Mouse (Mus musculus) liver, postnatal 0 days (tissue): ENCODE data around the gene Slc25a44. TPM values are rescaled to one million over a fixed set of nuclear protein-coding genes. Genes with fewer than 3 reads are reported as not detected.
A peak's percentile ranks its signal among the peaks of the same experiment; 100 is the strongest.
"Not testable (repeated sequence)": the region's sequence is repeated elsewhere in the genome, so short reads cannot be mapped to it uniquely, and the experiment has no call there.

ENCODE experiments used
- ATAC-seq: fragments of 200-750 bp; cut with Nextera tagmentation; 2 replicates; pipeline ENCODE4 v1.8.0; 2017; ENCODE audit warnings: mild to moderate bottlenecking, moderate library complexity
- DNase-seq: peaks from one replicate; pipeline ENCODE4 v3.0.0-alpha.2; 2016
- H3K27ac ChIP-seq: fragments of 300-500 bp; sonication (generic); 2 replicates; pipeline ENCODE4 v1.5.1; 2014; ENCODE audit warnings: antibody characterized with exemption, moderate library complexity, mild to moderate bottlenecking, low read depth
- H3K27me3 ChIP-seq: fragments of 300-500 bp; sonication (generic); 2 replicates; pipeline ENCODE4 v1.6.1; 2014; ENCODE audit warnings: low read length, control low read depth, mixed read lengths; ENCODE audit not compliant: insufficient read depth
- H3K36me3 ChIP-seq: fragments of 300-500 bp; sonication (generic); replicated peaks from 2 replicates; pipeline ENCODE4 v1.6.1; 2014; ENCODE audit warnings: mild to moderate bottlenecking, control low read depth, low read length, moderate library complexity, mixed read lengths; ENCODE audit not compliant: insufficient read depth
- H3K4me1 ChIP-seq: fragments of 300-500 bp; sonication (generic); 2 replicates; pipeline ENCODE4 v1.6.1; 2014; ENCODE audit warnings: antibody characterized with exemption, mild to moderate bottlenecking, control low read depth; ENCODE audit not compliant: insufficient read depth
- H3K4me2 ChIP-seq: fragments of 300-500 bp; sonication (generic); 2 replicates; pipeline ENCODE4 v1.6.1; 2014; ENCODE audit warnings: low read depth, mild to moderate bottlenecking, low read length, moderate library complexity, mixed read lengths
- H3K4me3 ChIP-seq: fragments of 300-500 bp; sonication (generic); 2 replicates; pipeline ENCODE4 v1.5.1; 2014; ENCODE audit warnings: low read depth, low read length
- H3K9ac ChIP-seq: fragments of 300-500 bp; sonication (generic); replicated peaks from 2 replicates; pipeline ENCODE4 v1.6.1; 2014; ENCODE audit warnings: mild to moderate bottlenecking, moderate library complexity
- H3K9me3 ChIP-seq: fragments of 300-500 bp; sonication (generic); 2 replicates; pipeline ENCODE4 v1.6.1; 2016; ENCODE audit warnings: mild to moderate bottlenecking, control low read depth, low read length, mixed read lengths
- CTCF ChIP-seq: sonication (generic); IDR thresholded peaks from 2 replicates; pipeline ENCODE4 v1.5.1; 2016; ENCODE audit warnings: antibody characterized with exemption, low read depth
- EP300 ChIP-seq: IDR thresholded peaks from 2 replicates; pipeline ENCODE4 v1.6.1; 2016; ENCODE audit warnings: antibody characterized with exemption, low read depth, mild to moderate bottlenecking
- WGBS: fragments of 180-500 bp; shearing (Covaris S2); extraction: QIAGEN DNeasy Blood & Tissue Kit; methylation state at CpG from one replicate; pipeline ENCODE4 v1.1.7; 2014; ENCODE audit not compliant: insufficient replicate concordance; 5-methylcytosine and 5-hydroxymethylcytosine counted together
- polyA plus RNA-seq: library from polyadenylated mRNA; unstranded; fragments of >200 nt; fragmentation: Nextera tagmentation; extraction: Ambion mirVana; gene quantifications from 2 replicates; pipeline ENCODE4 v1.2.1, GENCODE M21; 2015

The Slc25a44 gene
- polyA plus RNA-seq, 1 experiment from 2014 or later = 9.0 TPM

DNA sequence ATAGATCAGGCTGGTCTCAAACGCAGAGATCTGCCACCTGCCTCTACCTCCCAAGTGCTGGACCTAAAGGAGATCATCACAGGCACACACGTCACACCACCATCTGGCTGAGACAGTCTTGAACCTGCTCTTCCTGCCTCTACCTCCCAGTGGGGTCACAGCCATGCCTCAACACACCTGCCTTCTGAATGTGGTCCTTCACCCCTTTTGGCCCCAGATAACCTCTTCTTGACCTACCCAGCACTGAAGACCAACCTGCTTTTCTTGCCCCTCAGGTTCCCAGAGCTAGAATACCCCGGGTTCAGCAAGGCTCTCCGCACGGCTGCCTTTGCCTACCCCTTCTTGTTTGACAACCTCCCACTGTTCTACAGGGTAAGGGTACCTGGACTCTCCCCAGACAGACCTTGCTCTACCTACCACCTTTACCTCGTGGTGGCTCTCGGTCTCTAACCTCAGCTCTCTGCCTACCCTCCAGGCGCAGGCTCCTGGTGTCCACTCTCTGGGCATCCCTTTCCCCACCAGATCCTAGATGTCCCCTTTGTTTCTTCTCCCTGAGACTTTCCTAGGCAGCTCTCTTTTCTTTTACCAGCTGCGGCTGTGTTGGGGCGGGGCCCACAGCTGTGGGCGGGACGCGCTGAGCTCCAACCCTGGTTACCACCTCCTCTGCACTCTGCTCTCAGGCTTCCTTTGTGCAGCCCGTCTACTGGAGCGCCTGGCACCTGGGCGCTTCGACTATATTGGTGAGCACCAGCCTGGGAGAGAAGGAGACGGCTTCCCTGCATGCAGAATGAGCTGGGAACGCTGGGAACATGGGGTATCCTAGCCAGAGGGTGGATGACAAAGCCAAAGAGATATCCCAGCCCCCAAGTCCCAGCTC lies 49.0 kb downstream of the Slc25a44 start:
- ATAC-seq (peak; percentile 85), DNase-seq (peak; percentile 58)
- H3K4me3 ChIP-seq, H3K4me2 ChIP-seq, H3K27me3 ChIP-seq, H3K36me3 ChIP-seq, H3K27ac ChIP-seq, H3K9me3 ChIP-seq, H3K4me1 ChIP-seq, H3K9ac ChIP-seq: not testable (repeated sequence)
- WGBS = 9% methylated on average over 17 of the region's 19 CpGs

DNA sequence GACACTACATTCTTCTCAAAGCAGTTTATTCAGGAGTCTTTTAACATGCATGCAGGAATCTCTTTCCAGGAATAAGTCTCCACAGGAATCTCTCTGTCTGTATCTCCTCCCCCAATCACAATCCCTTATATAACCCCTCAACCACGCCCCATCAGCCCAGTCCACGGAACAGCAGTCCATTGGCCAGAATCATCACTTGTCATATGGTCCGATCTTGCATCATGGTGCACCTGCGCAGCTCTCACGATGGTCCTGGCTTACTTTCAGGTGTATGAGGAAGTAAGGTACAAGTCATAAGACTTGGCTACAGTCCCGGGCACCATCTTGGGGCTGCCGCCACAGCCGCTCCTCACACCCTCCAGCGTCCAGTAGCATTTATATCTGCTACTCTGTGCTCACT lies 52.3 kb downstream of the Slc25a44 start, which contains the start of gene Bglap3:
Bglap3 (minus strand) TSS at position 101 of the 400 bp plus-strand sequence.
- not testable (repeated sequence) for ATAC-seq

GRCm38 (mm10) chr3:88368511-88368910 lies 56.4 kb downstream of the Slc25a44 start:
- not testable (repeated sequence) for DNase-seq, H3K4me2 ChIP-seq, H3K36me3 ChIP-seq, H3K4me3 ChIP-seq, H3K9me3 ChIP-seq, ATAC-seq, H3K27ac ChIP-seq, H3K9ac ChIP-seq
- H3K4me1 ChIP-seq = peaks cover 16% of the 10 kb centered on the region
- WGBS = 88% methylated on average over 7 of the region's 7 CpGs
- peaks cover 14% of the 10 kb centered on the region for H3K27me3 ChIP-seq

More for the DNA sequence above, 52.3 kb downstream of the Slc25a44 start, which contains the start of gene Bglap3:
- not testable (repeated sequence) for DNase-seq, H3K4me3 ChIP-seq, H3K9me3 ChIP-seq, H3K4me1 ChIP-seq, H3K27ac ChIP-seq, H3K27me3 ChIP-seq, H3K36me3 ChIP-seq, H3K9ac ChIP-seq, H3K4me2 ChIP-seq
- 83% methylated on average over 9 of the region's 9 CpGs for WGBS

GRCm38 (mm10) chr3:88367517-88367916 lies 57.4 kb downstream of the Slc25a44 start:
- ATAC-seq, H3K9me3 ChIP-seq, H3K27ac ChIP-seq, H3K4me3 ChIP-seq, H3K36me3 ChIP-seq, H3K4me2 ChIP-seq, H3K9ac ChIP-seq, DNase-seq: not testable (repeated sequence)
- WGBS = 60% methylated on average over 3 of the region's 7 CpGs
- Histone ChIP-seq H3K4me1 (peaks cover 22% of the 10 kb centered on the region), H3K27me3 (peaks cover 14% of the 10 kb centered on the region)

- H3K4me3 ChIP-seq = 0 out of 2 replicates have a peak overlapping the region, but pooled peaks have one; percentile 10
- ATAC-seq = peak; percentile 43
- 9% methylated on average over 20 of the region's 22 CpGs for WGBS
Measured at GRCm38 (mm10) chr3:88366830-88367428, 58.0 kb downstream of the Slc25a44 start.

GRCm38 (mm10) chr3:88365705-88366361 lies 59.1 kb downstream of the Slc25a44 start:
- ATAC-seq (no peak), DNase-seq (no peak)
- peaks cover 14% of the 10 kb centered on the region for H3K27me3 ChIP-seq
- WGBS = 42% methylated on average over 34 of the region's 34 CpGs
- H3K4me3 ChIP-seq = no peak overlapping the region
- H3K27ac ChIP-seq = no peak overlapping the region
- peaks cover 20% of the 10 kb centered on the region for H3K36me3 ChIP-seq
- peak overlapping the region; percentile 32 for H3K4me2 ChIP-seq
- peaks cover 22% of the 10 kb centered on the region for H3K4me1 ChIP-seq
- TF ChIP-seq EP300 (no peak), CTCF (no peak)
- H3K9me3 ChIP-seq = no peaks in the 10 kb centered on the region
- H3K9ac ChIP-seq = no peak overlapping the region

More at GRCm38 (mm10) chr3:88366830-88367428, 58.0 kb downstream of the Slc25a44 start:
- not testable (repeated sequence) for H3K27ac ChIP-seq, H3K9me3 ChIP-seq, H3K36me3 ChIP-seq, H3K9ac ChIP-seq
- DNase-seq = peak; percentile 45
- Histone ChIP-seq H3K4me1 (peaks cover 22% of the 10 kb centered on the region), H3K27me3 (peaks cover 14% of the 10 kb centered on the region), H3K4me2 (peak overlapping the region; percentile 42; the same call in 1 of the 2 replicates)
